Mouse (Mus musculus): ENCODE data around the gene Zfp683. TPM values are rescaled to one million over a fixed set of nuclear protein-coding genes. Genes with fewer than 3 reads are reported as not detected.
A peak's percentile ranks its signal among the peaks of the same experiment; 100 is the strongest.

Zfp683 gene
- polyA plus RNA-seq, 2 experiments, result 0.03 TPM; not detected in 1

GRCm38 (mm10) chr4:134011450-134012414, 41.9 kb upstream of the Zfp683 start:
- WGBS (ENCODE audit: insufficient replicate concordance), result 14% methylated on average over 16 of the region's 16 CpGs
- Histone ChIP-seq H3K27me3 (ENCODE audit: control insufficient read depth, insufficient read depth, low read length) (peaks cover 9% of the 10 kb centered on the region), H3K9me3 (ENCODE audit: control insufficient read depth, low read length) (no peaks in the 10 kb centered on the region), H3K9ac (replicated peaks) (no peak overlapping the region), H3K4me3 (ENCODE audit: insufficient read depth in 1 of 2, low read depth in 2 of 2, low read length in 2 of 2) (peak overlapping the region in 1 of 2 experiments; percentile 10; a peak in 1 of 4 replicates), H3K27ac (no peak overlapping the region), H3K4me1 (replicated peaks; ENCODE audit: control insufficient read depth in 2 of 2, insufficient read depth in 2 of 2, low read length in 1 of 2) (peaks cover 0 to 4% of the 10 kb centered on the region in 2 experiments; a peak in 1 of 4 replicates), H3K36me3 (replicated peaks; ENCODE audit: control insufficient read depth, insufficient read depth, low read depth) (no peaks in the 10 kb centered on the region), H3K4me2 (ENCODE audit: low read depth) (no peak overlapping the region)
- DNase-seq (ENCODE audit: low read depth in 3 of 3, low spot score in 3 of 3) (no peak), ATAC-seq (ENCODE audit: insufficient read depth) (no peak)
- no peak for TF ChIP-seq EP300 (IDR thresholded peaks at IDR 0.05; ENCODE audit: low read depth)
- no peak for TF ChIP-seq CTCF (IDR thresholded peaks at IDR 0.05; ENCODE audit: low read depth)

- no peak overlapping the region for H3K4me2 ChIP-seq (ENCODE audit: low read depth)
- no peak overlapping the region for H3K9ac ChIP-seq (replicated peaks)
- no peaks in the 10 kb centered on the region for H3K9me3 ChIP-seq (ENCODE audit: control insufficient read depth, low read length)
- H3K27me3 ChIP-seq (ENCODE audit: control insufficient read depth, insufficient read depth, low read length), result peaks cover 21% of the 10 kb centered on the region
- peaks cover 0 to 4% of the 10 kb centered on the region in 2 experiments; a peak in 1 of 4 replicates for H3K4me1 ChIP-seq (replicated peaks; ENCODE audit: control insufficient read depth in 2 of 2, insufficient read depth in 2 of 2, low read length in 1 of 2)
- H3K27ac ChIP-seq, result no peak overlapping the region
- TF ChIP-seq CTCF (IDR thresholded peaks at IDR 0.05; ENCODE audit: low read depth), result peak; percentile 73
- no peak for TF ChIP-seq EP300 (IDR thresholded peaks at IDR 0.05; ENCODE audit: low read depth)
- WGBS (ENCODE audit: insufficient replicate concordance), result 51% methylated on average over 12 of the region's 12 CpGs
- no peaks in the 10 kb centered on the region for H3K36me3 ChIP-seq (replicated peaks; ENCODE audit: control insufficient read depth, insufficient read depth, low read depth)
- no peak for DNase-seq (ENCODE audit: low read depth in 3 of 3, low spot score in 3 of 3)
- H3K4me3 ChIP-seq (ENCODE audit: insufficient read depth in 1 of 2, low read depth in 2 of 2, low read length in 2 of 2), result no peak overlapping the region
- no peak for ATAC-seq (ENCODE audit: insufficient read depth)
These were observed 40.6 kb upstream of the Zfp683 start for GRCm38 (mm10) chr4:134012858-134013528.

DNA sequence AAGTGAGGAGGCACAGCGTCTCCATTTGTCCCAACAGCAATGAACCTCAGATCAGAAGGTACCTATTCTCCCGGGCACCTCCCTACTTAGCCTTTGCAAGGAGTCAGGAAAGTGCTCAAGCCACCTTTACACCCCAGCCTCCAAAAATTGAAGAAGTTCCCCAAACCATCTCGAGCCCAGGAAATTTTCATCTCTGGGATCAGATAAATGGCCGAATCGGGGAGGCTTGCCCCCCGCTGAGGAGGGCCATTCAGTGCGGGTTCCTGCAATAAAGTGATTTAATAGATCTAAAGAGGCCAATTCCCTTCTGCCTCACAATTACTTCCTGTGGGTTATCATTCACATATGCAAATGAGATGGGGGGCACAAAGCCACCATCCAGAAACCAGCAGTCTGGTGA, 37.4 kb upstream of the Zfp683 start:
- TF ChIP-seq EP300 (IDR thresholded peaks at IDR 0.05; ENCODE audit: low read depth), result no peak
- TF ChIP-seq CTCF (IDR thresholded peaks at IDR 0.05; ENCODE audit: low read depth), result no peak
- no peaks in the 10 kb centered on the region for H3K36me3 ChIP-seq (replicated peaks; ENCODE audit: control insufficient read depth, insufficient read depth, low read depth)
- H3K4me3 ChIP-seq (ENCODE audit: insufficient read depth in 1 of 2, low read depth in 2 of 2, low read length in 2 of 2), result no peak overlapping the region
- DNase-seq (ENCODE audit: low read depth in 3 of 3, low spot score in 3 of 3) (no peak), ATAC-seq (ENCODE audit: insufficient read depth) (no peak)
- peaks cover 0 to 4% of the 10 kb centered on the region in 2 experiments; a peak in 1 of 4 replicates for H3K4me1 ChIP-seq (replicated peaks; ENCODE audit: control insufficient read depth in 2 of 2, insufficient read depth in 2 of 2, low read length in 1 of 2)
- no peak overlapping the region for H3K27ac ChIP-seq
- no peak overlapping the region for H3K4me2 ChIP-seq (ENCODE audit: low read depth)
- H3K9ac ChIP-seq (replicated peaks), result no peak overlapping the region
- no peaks in the 10 kb centered on the region for H3K9me3 ChIP-seq (ENCODE audit: control insufficient read depth, low read length)
- WGBS (ENCODE audit: insufficient replicate concordance), result 20% methylated on average over 7 of the region's 7 CpGs
- H3K27me3 ChIP-seq (ENCODE audit: control insufficient read depth, insufficient read depth, low read length), result peaks cover 47% of the 10 kb centered on the region

DNA sequence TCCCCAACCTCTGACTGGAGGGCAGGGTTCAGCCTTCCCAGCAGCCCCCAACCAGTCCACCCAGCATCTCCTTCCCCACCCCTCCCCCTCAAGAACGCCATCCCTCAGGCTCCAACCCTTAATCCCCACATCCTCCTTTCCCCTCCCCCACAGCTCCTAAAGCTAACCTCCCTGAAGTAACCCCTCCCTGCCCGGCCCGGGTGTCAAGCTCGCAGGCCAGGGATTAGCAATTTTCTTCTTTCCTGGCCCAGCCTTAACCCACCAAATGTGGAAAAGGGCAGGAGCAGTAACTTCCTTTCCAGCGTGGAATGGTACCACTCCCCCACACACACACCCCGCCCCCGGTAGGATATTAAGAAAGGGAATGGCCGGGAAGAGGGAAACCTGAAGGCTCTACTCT, 36.9 kb upstream of the Zfp683 start:
- H3K4me3 ChIP-seq (ENCODE audit: insufficient read depth in 1 of 2, low read depth in 2 of 2, low read length in 2 of 2), result 0 out of 4 replicates have a peak overlapping the region, but pooled peaks of 1 of the 2 experiments have one; percentile 2

More for the DNA sequence above, 36.9 kb upstream of the Zfp683 start:
- TF ChIP-seq EP300 (IDR thresholded peaks at IDR 0.05; ENCODE audit: low read depth), result no peak
- TF ChIP-seq CTCF (IDR thresholded peaks at IDR 0.05; ENCODE audit: low read depth), result no peak
- Histone ChIP-seq H3K9ac (replicated peaks) (no peak overlapping the region), H3K9me3 (ENCODE audit: control insufficient read depth, low read length) (no peaks in the 10 kb centered on the region), H3K27ac (no peak overlapping the region), H3K27me3 (ENCODE audit: control insufficient read depth, insufficient read depth, low read length) (peaks cover 47% of the 10 kb centered on the region), H3K4me2 (ENCODE audit: low read depth) (peak overlapping the region; percentile 34; the same call in 1 of the 2 replicates), H3K36me3 (replicated peaks; ENCODE audit: control insufficient read depth, insufficient read depth, low read depth) (no peaks in the 10 kb centered on the region), H3K4me1 (replicated peaks; ENCODE audit: control insufficient read depth in 2 of 2, insufficient read depth in 2 of 2, low read length in 1 of 2) (peaks cover 0 to 4% of the 10 kb centered on the region in 2 experiments; a peak in 1 of 4 replicates)
- 14% methylated on average over 8 of the region's 8 CpGs for WGBS (ENCODE audit: insufficient replicate concordance)
- ATAC-seq (ENCODE audit: insufficient read depth) (no peak), DNase-seq (ENCODE audit: low read depth in 3 of 3, low spot score in 3 of 3) (no peak)

Measured in liver, embryonic 14.5 days (tissue).